Mouse (Mus musculus): ENCODE data around the gene Lhfp.
"Not testable (repeated sequence)": the region's sequence is repeated elsewhere in the genome, so short reads cannot be mapped to it uniquely, and the experiment has no call there.

- not testable (repeated sequence) for TF ChIP-seq MAX (IDR thresholded peaks at IDR 0.05; ENCODE audit: low read depth); MYOD1 (IDR thresholded peaks at IDR 0.05; ENCODE audit: control insufficient read depth in 1 of 3, insufficient read length in 2 of 3, low read depth in 2 of 3); POLR2A (IDR thresholded peaks at IDR 0.05; ENCODE audit: insufficient read length, low read depth); TCF12 (IDR thresholded peaks at IDR 0.05; ENCODE audit: insufficient read depth, poor library complexity, severe bottlenecking); MYOG (IDR thresholded peaks at IDR 0.05; ENCODE audit: control insufficient read depth in 1 of 3, insufficient read depth in 1 of 3, insufficient read length in 2 of 3, low read depth in 2 of 3); CEBPB (IDR thresholded peaks at IDR 0.05; ENCODE audit: insufficient read depth, poor library complexity, severe bottlenecking); POLR2AphosphoS2 (IDR thresholded peaks at IDR 0.05; ENCODE audit: insufficient read length, low read depth)
Observed at GRCm38 (mm10) chr3:53232411-53232810, 191.1 kb downstream of the Lhfp start.

All from myocyte (in vitro differentiated cells).